Mouse (Mus musculus) neural tube, embryonic 15.5 days (tissue): ENCODE data around the gene Rarres2. TPM values are rescaled to one million over a fixed set of nuclear protein-coding genes. Genes with fewer than 3 reads are reported as not detected.

Experiments used
- polyA plus RNA-seq: library from polyadenylated mRNA; unstranded; fragments of >200 nt; fragmentation: Nextera tagmentation; extraction: Ambion mirVana; gene quantifications from 2 replicates; pipeline ENCODE4 v1.2.1, GENCODE M21; 2015

Rarres2 gene
- polyA plus RNA-seq, 1 experiment from 2014 or later: 11.5 TPM

Other genes with a start within 250 kb of the Rarres2 start
- gene Krba1, start 177.2 kb downstream of the Rarres2 start, polyA plus RNA-seq: 23.5 and 25.0 TPM in 2 replicates
- 27.6 and 33.6 TPM in 2 replicates for gene Zfp467, start 127.0 kb downstream of the Rarres2 start, polyA plus RNA-seq
- 0.34 and 0.54 TPM in 2 replicates for gene Sspo, start 124.6 kb downstream of the Rarres2 start, polyA plus RNA-seq
- 295 and 349 TPM in 2 replicates for gene Atp6v0e2, start 35.2 kb downstream of the Rarres2 start, polyA plus RNA-seq
- 21.6 and 24.0 TPM in 2 replicates for gene Lrrc61, start 18.0 kb downstream of the Rarres2 start, polyA plus RNA-seq
- not detected in 2 replicates for gene Gm45021, start 16.8 kb upstream of the Rarres2 start, polyA plus RNA-seq
- 41.0 and 43.7 TPM in 2 replicates for gene Repin1, start 21.1 kb upstream of the Rarres2 start, polyA plus RNA-seq
- not detected in 2 replicates for gene Gm44965, start 21.2 kb upstream of the Rarres2 start, polyA plus RNA-seq
- 12.8 and 13.0 TPM in 2 replicates for gene Zfp775, start 29.3 kb upstream of the Rarres2 start, polyA plus RNA-seq
- 30.5 and 31.4 TPM in 2 replicates for gene AI854703, start 54.0 kb upstream of the Rarres2 start, polyA plus RNA-seq
- gene Gimap8, start 74.4 kb upstream of the Rarres2 start, polyA plus RNA-seq: 0.73 and 1.4 TPM in 2 replicates
- gene Gimap9, start 103.3 kb upstream of the Rarres2 start, polyA plus RNA-seq: 1.9 and 11.8 TPM in 2 replicates
- 1.4 and 4.9 TPM in 2 replicates for gene Gimap4, start 111.8 kb upstream of the Rarres2 start, polyA plus RNA-seq
- 8.1 and 16.7 TPM in 2 replicates for gene Gimap6, start 135.4 kb upstream of the Rarres2 start, polyA plus RNA-seq
- gene Gm28053, start 145.8 kb upstream of the Rarres2 start, polyA plus RNA-seq: 1.9 TPM in 1 of 2 replicates, not detected in the other
- gene Gimap7, start 145.8 kb upstream of the Rarres2 start, polyA plus RNA-seq: 0.50 TPM in 1 of 2 replicates, not detected in the other
- 6.6 and 19.6 TPM in 2 replicates for gene Gimap1, start 166.3 kb upstream of the Rarres2 start, polyA plus RNA-seq
- gene Gimap5, start 173.4 kb upstream of the Rarres2 start, polyA plus RNA-seq: 1.7 and 4.5 TPM in 2 replicates
- not detected in 2 replicates for gene Gimap3, start 198.1 kb upstream of the Rarres2 start, polyA plus RNA-seq